Mouse (Mus musculus) megakaryocyte, embryonic 14.5 days (primary cell): ENCODE results near the gene Mrgprg.

Experiments used
- FLI1 ChIP-seq: IDR thresholded peaks from 2 replicates; pipeline ENCODE4 v1.6.1; 2012; ENCODE audit warnings: low read length, inconsistent platforms, mixed read lengths
- GATA1 ChIP-seq: IDR thresholded peaks from 3 replicates; pipeline ENCODE4 v1.6.1; 2012; ENCODE audit warnings: mixed read lengths, low read length, inconsistent platforms, borderline replicate concordance

DNA sequence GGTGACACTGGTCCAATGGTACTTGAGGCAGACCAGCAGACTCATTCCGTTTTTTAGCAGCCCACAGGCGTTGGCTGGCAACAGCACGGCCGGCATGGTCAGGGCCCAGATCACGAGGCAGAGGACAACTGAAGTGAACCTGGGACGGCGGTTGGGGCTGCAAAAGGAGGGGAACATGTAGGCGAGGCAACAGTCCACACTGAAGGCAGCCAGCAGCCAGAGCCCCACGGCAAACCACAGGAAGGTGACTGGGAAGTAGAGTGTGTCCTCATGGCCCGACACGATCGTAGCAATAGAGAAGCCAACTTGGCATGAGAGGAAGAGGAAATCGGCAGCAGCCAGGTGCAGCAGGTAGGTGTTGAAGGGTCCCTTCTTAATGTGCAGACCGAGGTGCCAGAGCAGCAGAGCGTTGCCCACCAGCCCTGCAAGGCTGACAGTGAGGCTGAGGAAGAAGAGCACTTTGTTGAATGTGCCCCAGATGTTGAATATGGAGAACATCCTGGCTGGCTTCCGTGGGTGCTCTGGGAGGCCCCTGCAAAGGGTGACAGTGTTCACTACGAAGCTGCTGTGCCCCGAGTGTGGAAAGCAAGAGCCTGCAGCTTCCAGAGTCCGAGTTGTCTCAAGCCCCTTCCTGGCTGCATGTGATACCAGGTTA, 1.8 kb downstream of the Mrgprg start:
- TF ChIP-seq GATA1 (no peak), FLI1 (no peak)
